Mouse (Mus musculus) kidney, postnatal 14 days (tissue): Measurements from ENCODE around the gene Nostrin.

ENCODE experiments used
- DNase-seq: peaks from one replicate; pipeline ENCODE4 v3.0.0; 2022; ENCODE audit warnings: mixed read lengths

Nostrin gene

DNA sequence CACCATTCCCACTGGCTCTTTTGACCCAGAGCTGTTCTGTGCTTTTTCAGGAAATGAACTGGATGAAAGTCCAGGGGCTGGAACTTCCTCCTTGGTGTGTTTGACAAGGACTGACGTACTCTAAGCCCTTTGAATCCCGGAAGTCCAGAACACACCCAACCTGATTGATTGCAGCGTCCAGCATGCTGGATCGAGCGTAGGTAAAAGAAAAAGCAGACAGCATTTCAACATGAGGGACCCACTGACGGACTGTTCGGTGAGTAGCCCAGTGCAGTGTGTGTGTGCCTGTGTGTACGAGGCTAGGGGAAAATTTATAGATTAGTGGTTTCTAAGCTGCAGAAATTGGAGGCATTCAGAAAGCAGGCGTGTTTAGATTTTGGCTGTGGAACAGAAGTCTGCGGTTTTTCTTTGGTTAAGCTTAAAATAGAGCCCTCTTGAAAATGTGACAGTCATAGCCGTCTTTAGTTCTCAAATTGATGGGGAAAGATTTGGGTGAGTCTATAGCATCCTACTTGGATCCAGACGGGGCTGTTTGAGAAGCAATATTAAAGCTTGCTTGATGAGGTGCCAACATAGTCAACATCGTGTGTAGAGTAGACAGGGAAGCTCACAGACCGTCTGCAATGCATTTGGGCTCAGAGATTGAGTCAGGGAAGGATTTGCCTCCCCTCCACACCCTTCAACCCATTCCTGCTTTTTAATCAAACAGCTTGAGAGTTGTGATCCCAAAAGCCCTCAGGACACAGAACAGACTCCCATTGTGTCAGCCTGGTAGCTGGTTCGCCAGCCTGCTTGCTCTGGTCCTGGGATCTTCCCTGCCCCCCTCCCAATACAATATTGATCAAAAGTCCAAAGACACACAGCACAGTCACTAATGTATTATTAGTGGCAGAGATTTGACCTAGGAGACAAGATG lies at the start of gene Nostrin:
Gene Nostrin (plus strand): TSS at position 140 of the 916 bp plus-strand sequence.
- DNase-seq: peak; percentile 68

DNA sequence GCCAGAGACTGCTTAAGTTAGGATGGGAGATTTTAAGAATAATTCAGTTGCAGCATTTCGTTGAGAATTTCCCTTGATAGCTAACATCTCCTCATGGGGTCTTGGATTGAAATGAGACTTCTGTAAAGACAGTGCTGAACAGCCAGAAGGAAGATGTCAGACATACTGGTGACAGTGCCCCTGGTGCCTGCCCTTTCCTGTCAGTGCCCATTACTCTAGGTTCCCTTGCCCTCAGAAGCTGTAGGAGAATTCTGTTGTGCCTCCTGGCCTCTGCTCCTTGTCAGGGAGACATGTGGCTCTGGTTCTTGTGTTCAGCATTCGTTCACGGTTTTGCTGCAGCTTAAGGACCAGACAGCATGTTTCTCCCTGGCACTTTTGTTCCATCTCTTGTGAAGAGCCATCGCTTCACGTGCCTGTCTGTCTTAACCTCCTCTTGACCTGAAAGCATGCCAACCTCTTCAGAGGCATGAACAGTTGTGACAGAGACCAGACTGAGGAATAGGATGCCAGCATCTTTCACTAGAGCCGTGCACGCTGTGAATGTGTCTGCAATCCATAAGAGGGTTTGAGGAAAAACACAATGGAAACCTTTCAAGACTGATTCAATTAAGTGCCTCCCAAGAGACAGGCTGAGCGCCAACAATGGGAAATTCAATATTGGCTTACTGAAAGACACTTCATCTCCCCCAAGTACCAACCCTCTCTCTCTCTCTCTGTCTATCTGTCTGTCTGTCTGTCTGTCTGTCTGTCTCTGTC lies 48.9 kb upstream of the Nostrin start:
- no peak for DNase-seq

DNA sequence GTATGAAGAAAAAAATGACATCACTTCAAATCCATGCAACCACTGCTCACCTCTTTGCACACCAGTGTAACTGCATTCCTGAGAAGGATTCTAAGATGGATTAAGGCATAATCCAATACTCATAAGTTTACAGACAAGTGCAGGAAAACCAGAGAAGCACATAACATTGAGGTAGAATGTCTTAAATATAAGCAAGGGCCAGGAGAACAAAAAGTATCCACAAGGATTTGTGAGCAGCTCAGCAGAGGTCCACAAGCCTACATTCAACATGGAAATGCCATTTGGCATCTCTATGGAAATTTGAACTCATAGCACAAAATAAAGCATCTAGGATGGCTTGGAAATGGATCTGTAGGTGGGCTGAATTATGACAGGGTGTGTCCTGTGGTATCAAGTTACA lies 39.8 kb upstream of the Nostrin start:
- DNase-seq: no peak

DNA sequence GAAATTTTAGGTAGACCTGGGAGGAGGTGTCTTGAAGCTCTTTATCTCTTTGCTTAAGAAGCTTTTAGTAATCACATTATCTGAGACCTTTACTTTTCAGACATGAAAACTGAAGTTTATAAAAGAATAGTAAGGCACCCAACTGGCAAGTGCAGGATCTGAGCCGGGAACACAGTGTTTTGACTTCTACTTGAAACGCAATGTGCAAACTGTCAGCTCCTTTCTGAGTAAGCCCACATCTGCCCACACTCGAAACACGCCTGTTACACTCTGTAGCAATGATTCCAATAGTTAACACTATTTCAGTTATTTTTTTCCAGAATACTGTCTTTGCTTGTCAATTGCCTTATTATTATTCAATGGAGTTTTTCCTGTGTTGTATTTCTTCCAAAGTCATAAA lies 38.8 kb upstream of the Nostrin start:
- no peak for DNase-seq

DNA sequence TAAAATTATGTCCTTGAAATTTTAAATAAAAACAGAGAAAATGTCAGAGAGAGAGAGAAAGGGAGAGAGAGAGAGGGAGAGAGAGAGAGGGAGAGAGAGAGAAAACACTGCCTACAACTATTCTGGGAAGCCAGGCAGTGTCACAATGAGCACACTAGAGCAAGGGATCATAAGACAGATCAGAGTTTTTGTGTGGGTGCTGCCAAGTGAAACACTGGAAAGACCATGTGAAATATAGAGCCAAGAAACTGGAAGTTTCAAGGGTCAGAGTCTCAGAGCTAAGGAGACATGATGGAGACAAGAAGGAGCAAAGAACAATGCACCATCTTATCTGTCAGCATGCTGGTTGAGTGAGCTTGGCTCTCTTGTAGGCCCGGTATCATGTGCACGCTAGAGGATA lies 38.1 kb upstream of the Nostrin start:
- peak; percentile 24 for DNase-seq

DNA sequence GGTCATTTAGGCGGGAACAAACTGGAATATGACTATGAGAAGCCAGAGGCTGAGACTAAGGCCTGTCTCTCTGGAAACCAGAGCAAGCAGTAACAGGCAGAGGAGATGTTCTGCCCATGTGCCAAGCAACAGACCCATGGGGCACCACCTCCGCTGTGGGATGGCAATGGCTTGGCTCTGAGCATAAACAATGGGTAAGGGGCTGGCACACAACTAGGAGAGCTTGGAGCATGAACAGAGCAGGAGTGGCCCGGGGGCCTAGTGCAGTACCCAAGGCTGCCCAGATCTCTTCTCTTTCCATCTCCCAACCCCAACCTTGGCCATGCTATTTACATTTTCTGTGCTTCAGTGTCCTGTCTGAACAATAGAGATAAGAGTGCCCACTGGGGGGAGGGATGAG lies 36.9 kb upstream of the Nostrin start:
- DNase-seq: no peak

DNA sequence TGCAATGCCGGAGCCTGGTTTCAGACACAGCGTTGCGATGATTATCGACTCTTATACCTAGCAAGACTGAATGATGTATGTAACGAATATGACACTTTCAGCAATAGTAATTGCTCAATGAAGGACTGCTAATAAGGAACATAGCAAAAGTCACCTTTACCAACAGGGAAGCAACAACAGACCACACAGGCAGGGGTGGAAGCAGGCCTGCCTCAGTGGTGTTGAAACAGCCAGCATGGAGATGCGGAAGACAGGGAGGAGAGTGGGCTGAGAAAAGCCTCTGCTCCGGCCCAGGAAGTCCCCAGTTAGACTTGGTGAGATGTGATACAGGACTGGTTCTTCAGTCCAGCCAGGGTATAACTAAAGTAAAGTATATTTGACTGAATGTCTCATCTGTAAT lies 36.5 kb upstream of the Nostrin start:
- DNase-seq: no peak

DNA sequence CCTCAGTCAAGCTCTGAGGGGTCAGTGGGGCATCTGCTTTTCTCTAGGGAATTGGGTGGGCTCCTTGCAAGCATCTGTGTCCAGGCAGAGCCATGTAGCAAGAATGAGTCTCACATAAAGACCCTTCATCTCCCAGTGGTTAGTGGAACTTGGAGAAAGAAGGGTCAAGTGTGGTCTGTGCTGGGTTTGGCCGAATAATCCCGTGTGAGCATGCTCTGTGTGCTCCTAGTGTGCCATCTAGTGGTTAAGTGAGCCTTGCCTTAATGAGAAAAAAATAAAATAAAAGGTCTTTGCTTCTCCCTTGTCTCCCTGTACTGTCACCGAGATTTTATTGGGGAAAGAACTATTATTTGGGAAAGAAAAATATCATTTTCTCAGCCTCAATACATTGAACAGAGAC lies 34.9 kb upstream of the Nostrin start:
- peak; percentile 50 for DNase-seq

DNA sequence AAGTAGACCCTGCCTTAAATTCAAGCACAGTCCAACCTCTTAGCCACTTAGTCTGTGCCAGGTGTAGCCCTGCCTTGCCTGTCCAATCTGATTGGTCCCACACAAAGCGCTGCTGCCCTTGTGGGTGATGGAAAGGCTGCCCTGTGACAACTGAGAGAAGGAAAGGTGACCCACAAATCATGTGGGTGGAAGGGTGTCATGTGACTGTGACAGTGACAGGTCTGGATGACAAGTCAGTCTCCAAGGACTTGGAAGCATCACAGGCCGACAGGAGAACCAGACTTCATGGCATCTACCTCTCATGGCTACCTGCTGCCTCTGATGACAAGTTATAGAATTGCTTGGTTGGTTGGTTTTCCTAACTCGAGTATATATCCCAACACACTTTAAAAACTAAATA lies 32.1 kb upstream of the Nostrin start:
- no peak for DNase-seq

DNA sequence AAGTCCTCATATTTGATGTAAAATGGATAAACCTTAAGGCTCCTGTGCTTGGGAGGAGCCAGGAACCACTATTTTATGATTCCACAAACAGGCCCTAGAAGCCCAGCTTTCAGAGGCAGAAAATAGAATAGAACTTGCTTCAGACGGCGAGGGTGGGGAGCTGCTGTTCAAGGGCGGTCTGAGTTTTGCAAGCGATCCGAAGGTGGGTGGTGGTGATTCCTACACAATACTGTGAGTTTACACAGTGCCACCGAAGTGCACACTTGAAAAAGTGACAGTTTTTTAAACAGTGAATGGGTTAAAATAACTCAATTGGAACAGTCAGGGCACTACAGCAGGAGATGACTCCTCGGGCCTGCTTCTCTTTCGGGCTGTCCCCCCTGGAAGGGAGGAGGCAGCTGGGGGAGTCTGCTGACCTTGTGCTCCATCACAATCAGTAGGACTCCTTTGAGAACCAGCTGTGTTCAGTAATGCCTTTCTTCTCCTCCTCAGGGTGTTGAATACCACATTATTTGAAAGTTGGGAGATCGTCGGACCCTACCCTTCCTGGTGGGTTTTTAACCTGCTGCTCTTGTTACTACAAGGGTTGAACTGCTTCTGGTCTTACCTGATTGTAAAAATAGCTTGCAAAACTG lies 31.0 kb upstream of the Nostrin start:
- no peak for DNase-seq

DNA sequence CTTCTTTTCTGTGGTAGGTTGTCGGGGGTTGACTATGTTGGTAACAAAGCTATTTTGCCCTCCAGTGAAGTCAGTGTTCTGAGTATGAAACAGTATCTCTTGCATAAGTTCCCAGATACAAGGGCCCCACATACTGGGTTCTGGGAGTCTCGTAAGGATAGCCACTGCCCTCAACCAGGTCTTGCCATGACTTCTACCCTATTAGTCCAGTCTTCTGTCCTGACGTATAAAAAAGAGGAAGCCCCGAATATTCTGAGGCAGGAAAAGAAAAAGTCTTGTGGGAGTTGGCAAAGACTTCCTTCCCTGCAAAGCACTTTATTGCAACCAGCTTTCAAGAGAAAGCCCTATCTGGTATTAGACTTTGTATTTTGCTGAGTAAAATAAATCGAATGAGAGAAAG lies 26.4 kb upstream of the Nostrin start:
- no peak for DNase-seq

DNA sequence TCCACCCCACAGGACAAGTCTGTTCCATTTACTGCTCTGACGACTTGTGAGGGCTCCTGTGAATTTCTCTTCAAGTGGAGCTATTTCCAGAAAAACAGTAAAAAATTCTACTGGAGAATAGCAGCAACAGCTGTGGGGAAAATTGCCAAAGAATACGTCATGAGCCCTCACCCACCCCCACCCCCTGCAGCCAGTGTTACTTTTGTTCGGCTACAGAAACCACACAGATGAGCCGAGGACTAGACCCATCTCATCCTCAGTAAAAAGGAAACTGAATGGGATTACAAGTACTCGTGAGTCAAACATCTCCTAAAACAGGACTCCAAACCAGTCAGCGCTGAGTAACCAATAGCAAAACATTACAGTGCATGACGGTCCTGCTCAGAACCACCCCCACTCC lies 25.9 kb upstream of the Nostrin start:
- DNase-seq: no peak

DNA sequence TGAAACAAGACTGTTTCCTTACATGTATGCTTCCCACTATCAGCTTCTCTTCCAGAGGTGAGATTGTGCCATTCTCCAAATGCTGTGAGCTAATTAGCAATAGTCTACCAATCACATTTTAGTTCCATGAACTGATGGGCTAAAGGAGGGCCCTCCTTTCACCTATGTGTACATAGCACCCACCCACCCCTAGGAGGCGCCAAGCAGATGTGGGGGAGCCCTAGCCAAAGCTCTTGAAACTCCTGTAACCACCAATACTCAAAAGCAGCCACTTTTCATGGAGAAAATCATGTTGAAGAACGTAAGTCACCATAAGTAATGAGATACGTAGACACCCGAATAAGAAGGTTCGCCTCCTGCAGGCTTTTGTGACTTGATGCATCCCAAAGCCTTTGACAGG lies 23.0 kb upstream of the Nostrin start:
- no peak for DNase-seq

DNA sequence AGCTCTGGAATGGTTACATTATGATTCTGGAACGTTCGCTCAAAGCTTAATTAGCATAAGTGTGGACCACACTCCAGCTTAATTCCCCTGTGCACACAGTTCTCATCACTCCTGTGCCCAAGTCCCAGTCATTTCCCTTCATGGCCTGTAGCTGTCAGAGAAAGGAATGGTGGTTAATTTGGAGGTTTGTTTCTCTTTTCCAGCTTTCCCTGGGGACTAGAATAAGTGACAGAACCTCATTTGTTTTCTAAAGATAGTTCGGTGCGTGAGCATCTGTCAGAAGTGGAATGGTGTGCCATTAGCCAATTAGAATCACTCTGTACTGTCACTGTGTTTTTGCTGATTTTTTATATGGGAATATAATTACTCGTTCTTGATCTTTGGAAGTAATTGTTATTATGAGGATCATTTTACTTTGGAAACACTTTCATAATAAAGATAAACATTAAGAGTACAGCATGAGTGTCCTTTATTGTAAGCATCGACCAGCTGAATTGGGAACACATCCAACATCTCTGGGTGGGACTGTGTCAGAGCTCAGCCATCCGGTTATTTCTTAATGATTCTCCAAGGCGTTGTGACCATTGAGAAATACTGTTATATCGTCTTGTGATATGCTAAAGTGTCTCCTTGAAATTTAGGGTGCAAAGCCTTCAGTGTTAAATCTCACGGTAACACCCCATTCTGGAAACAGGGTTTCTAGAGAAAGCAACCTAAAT lies 21.6 kb upstream of the Nostrin start:
- no peak for DNase-seq

DNA sequence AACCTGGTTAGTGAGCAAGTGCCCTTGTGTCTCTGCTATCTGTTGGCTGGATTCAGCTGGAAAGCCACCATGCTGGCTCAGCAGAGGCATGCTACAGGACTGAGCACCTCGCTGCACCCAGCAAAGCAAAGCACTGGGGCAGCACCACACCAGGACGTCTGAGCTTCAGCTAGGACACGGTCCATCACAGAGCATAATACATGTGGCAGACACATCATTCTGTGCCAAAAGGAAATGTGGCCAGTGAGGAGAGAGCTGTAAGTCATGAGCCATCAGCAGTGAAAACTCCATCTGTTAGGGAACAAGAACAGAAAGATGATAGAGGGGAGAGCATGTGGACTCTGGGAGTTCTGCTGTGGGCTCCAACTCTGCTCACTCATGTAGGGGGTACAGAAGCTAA lies 19.7 kb upstream of the Nostrin start:
- no peak for DNase-seq

DNA sequence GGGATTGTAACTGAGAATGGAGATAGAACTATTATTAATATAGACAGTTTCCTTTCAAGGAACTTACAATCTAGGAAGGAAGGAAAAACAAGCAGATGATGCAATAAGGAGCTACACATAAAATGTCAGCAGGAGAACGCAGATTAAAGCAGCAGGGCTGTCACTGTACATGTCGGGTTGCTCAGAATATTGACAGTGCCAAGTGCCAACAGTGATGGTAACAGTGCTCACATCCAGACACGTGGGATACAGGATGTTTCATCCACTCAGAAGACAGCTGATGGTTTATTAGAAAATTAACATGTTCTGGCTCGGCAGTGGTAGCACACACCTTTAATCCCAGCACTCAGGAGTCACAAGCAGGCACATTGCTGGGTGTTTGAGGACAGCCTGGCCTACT lies 18.8 kb upstream of the Nostrin start:
- DNase-seq: no peak

DNA sequence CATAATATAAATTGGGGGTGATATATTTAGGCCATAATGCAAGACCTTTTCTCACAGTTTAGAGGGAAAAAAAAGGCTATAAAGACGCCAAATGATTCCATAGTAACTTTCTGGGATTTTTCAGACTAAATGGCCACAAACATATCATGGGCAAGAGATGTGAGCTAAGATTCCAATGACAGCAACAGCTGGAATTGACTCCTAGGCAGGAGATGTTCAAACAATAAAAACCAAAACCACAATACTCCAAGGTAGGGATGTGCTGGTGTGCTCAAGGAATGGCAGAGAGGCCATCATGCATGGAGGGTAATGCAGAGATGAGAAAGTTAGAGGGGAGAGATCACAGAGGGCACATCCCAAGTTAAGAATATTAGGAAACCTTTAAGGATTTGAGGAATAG lies 16.6 kb upstream of the Nostrin start:
- no peak for DNase-seq

DNA sequence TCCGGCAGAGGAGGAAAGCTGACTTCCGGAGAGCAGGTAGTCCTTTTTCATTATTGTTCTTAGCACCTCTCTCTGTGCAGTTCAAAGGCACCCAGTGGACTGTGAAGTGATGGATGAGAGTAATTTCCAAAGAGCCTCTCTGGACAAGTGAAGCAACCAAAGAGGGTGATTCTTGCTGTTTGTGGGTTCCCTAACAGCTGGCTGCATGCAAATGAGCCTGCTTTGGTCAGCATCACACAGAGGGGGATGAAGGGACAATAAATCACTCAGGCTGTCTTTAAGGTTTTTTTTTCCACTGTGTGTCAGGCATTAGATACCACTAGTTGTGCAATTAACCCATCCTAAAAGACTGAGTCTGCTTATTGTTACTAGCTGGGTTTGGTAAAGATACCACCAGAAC lies 15.9 kb upstream of the Nostrin start:
- DNase-seq: no peak

DNA sequence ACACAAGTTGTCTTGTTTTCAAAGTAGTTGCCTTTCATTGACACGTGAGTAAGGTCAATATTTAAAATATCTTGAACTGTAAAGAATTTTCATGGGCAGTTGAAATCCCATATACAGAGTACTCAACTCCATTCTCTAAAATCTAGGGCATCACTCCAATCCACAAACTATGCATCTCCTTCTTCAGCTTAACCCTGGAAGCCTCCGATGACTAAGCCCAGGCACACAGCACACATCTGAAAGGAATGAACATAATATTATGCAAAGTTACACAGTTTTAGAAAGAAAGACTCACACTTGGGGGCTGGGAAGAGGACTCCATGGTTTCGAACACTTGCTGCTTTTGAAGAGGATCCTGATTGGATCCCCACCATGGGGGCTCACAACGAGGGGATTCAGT lies 13.9 kb upstream of the Nostrin start:
- DNase-seq: no peak

DNA sequence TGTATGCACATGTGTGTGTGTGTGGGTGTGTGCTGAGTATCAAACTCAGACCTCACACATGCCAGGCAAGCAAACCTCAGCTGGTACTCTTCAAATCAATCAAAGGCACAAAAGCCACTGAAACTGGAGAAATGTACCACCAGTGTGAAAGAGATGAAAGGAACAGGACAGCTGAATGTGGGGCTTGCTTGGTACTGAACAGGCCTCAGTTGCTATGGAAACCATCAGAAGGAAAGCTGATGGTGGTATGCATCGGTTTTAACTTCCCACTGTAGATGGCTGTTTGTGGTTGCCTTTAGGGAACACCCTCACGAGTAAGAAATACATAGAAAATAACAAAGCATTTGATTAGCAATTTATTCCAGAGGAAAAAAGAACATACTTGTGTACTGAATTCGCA lies 10.2 kb upstream of the Nostrin start:
- DNase-seq: no peak

DNA sequence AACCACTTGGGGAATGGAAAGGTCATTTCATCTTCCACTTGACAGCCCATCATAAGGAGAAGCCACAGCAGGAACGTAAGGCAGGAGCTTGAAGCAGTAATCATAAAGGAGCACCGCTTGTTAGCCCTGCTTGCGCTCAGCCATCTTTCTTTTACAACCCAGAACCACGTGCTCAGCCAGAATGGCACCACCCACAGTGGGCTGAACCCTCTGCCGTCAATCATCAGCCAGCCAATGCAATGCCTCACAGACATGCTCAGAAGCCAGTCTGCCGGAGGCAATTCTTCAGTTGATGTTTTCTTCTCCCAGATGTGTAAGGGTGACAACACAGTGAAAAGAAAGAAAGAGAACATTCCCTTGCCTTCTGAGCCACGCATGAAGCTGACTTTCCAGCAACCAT lies 7.3 kb upstream of the Nostrin start:
- no peak for DNase-seq

DNA sequence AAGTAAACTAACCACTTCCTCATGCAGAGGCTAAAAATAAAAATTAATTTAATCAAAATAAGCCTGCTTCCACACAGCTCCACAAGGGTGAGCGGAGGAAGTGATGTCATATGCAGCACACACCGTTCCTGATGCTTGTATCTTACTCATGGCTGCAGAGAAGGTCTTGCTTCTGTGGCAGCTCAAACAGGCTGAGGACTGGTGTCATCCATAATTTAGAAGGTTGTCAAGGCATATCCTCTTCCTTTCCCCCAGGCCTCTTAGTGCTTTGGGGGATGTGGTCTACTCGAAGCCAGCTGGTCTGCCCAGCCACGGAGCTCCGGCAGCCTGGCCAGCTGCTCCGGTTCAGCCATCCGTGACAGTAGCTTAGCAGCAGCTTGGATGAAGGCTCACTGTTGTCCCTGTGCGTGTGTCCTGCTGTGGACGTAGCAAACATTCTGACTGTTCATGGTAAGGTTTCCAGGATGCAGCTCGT lies 6.6 kb upstream of the Nostrin start:
- DNase-seq: peak; percentile 65
